Mouse (Mus musculus) lung, embryonic 14.5 days (tissue): ENCODE measurements around the gene Msx1. TPM values are rescaled to one million over a fixed set of nuclear protein-coding genes. Genes with fewer than 3 reads are reported as not detected.

Experiments
- ATAC-seq: fragments of 200-750 bp; cut with Nextera tagmentation; 2 replicates; pipeline ENCODE4 v1.8.0; 2017; ENCODE audit warnings: mild to moderate bottlenecking, moderate TSS enrichment, moderate library complexity; ENCODE audit not compliant: insufficient read depth
- DNase-seq: peaks from one replicate; pipeline ENCODE4 v3.0.0-alpha.2; 2015
- H3K27ac ChIP-seq: fragments of 300-500 bp; sonication (generic); 2 replicates; pipeline ENCODE4 v1.5.1; 2014; ENCODE audit warnings: low read depth, mild to moderate bottlenecking, moderate library complexity
- H3K27me3 ChIP-seq: fragments of 300-500 bp; sonication (generic); 2 replicates; pipeline ENCODE4 v1.6.1; 2014; ENCODE audit warnings: low read length, control low read depth; ENCODE audit not compliant: insufficient read depth
- H3K36me3 ChIP-seq: fragments of 300-500 bp; sonication (generic); 2 replicates; pipeline ENCODE4 v1.6.1; 2014; ENCODE audit warnings: control low read depth; ENCODE audit not compliant: insufficient read depth
- H3K4me1 ChIP-seq: fragments of 300-500 bp; sonication (generic); 2 replicates; pipeline ENCODE4 v1.6.1; 2014; ENCODE audit warnings: antibody characterized with exemption, control low read depth; ENCODE audit not compliant: insufficient read depth
- H3K4me2 ChIP-seq: fragments of 300-500 bp; sonication (generic); 2 replicates; pipeline ENCODE4 v1.6.1; 2014; ENCODE audit warnings: mild to moderate bottlenecking
- H3K4me3 ChIP-seq: fragments of 300-500 bp; sonication (generic); 2 replicates; pipeline ENCODE4 v1.5.1; 2014; ENCODE audit warnings: low read depth, low read length
- H3K9ac ChIP-seq: fragments of 300-500 bp; sonication (generic); 2 replicates; pipeline ENCODE4 v1.6.1; 2014
- H3K9me3 ChIP-seq: fragments of 300-500 bp; sonication (generic); 2 replicates; pipeline ENCODE4 v1.6.1; 2016; ENCODE audit warnings: low read depth, low read length, control low read depth
- CTCF ChIP-seq: IDR thresholded peaks from 2 replicates; pipeline ENCODE4 v1.5.1; 2016; ENCODE audit warnings: antibody characterized with exemption, low read depth
- WGBS: fragments of 180-500 bp; shearing (Covaris S2); extraction: QIAGEN DNeasy Blood & Tissue Kit; methylation state at CpG from one replicate; pipeline ENCODE4 v1.1.7; 2014; 5-methylcytosine and 5-hydroxymethylcytosine counted together
- polyA plus RNA-seq: library from polyadenylated mRNA; unstranded; fragments of >200 nt; fragmentation: Nextera tagmentation; extraction: Ambion mirVana; gene quantifications from 2 replicates; pipeline ENCODE4 v1.2.1, GENCODE M21; 2014

The Msx1 gene
- polyA plus RNA-seq = 2.9 and 3.1 TPM in 2 replicates

DNA sequence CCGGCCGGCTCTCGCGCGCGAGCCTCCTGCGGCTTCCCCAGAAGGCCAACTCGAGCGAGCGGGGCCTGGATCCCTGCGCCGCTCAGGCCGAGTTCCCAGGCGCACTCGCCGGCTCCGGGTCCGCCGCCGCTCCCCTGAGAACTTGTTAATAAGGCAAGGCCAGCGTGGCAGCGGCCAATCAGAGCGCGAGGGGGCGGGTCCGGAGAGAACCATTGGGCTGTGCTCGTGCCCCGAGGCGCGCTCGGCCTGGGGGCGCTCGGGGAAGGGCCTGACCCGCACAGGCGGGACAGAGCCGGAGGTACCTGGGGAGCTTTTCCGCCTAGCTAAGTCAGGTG, at the start of gene Msx1:
TSS of gene Msx1 (minus strand) at position 123 of the 335 bp plus-strand sequence.
- WGBS = under 1% methylated on average over 37 of the region's 37 CpGs
- Histone ChIP-seq H3K27me3 (peaks cover 100% of the 10 kb centered on the region), H3K4me3 (peak within 1 kb of the TSS; percentile 44), H3K9ac (peak within 1 kb of the TSS; percentile 35), H3K9me3 (no peaks in the 10 kb centered on the region), H3K4me1 (no peaks in the 10 kb centered on the region), H3K27ac (no peak within 1 kb of the TSS), H3K36me3 (no peaks in the 10 kb centered on the region), H3K4me2 (peak within 1 kb of the TSS; percentile 87)
- ATAC-seq (peak; percentile 89), DNase-seq (peak; percentile 92)
- no peak for TF ChIP-seq CTCF

GRCm38 (mm10) chr5:37865471-37865870, 41.1 kb upstream of the Msx1 start:
- H3K9me3 ChIP-seq = no peaks in the 10 kb centered on the region
- no peak overlapping the region for H3K4me3 ChIP-seq
- H3K27me3 ChIP-seq = peaks cover 7% of the 10 kb centered on the region
- ATAC-seq (peak; percentile 89), DNase-seq (peak; percentile 82)
- no peak for TF ChIP-seq CTCF
- no peak overlapping the region for H3K9ac ChIP-seq
- no peaks in the 10 kb centered on the region for H3K36me3 ChIP-seq
- 32% methylated on average over 6 of the region's 6 CpGs for WGBS
- no peaks in the 10 kb centered on the region for H3K4me1 ChIP-seq
- no peak overlapping the region for H3K27ac ChIP-seq
- H3K4me2 ChIP-seq = no peak overlapping the region

DNA sequence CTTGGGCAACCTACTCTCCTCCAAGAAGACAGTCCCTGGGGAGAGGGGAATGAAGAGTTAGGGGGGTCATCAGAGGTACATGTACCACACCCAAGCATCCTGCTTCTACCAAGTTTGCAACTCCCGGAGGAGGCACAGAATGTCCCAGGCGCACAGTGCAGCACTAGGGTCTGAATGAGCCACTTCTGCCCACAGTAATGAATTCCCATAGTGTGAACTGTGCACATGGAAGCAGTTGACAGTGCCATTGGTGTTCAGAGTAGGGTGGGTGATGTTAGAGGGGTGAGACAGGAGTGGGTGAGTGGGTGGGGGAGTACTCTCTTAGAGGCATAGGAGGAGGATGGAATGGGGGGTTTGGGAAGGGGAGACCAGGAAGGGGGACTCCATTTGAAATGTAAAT, 39.9 kb upstream of the Msx1 start:
- Histone ChIP-seq H3K9ac (no peak overlapping the region), H3K4me1 (no peaks in the 10 kb centered on the region), H3K4me2 (no peak overlapping the region), H3K27ac (no peak overlapping the region), H3K4me3 (no peak overlapping the region), H3K27me3 (peaks cover 11% of the 10 kb centered on the region), H3K9me3 (no peaks in the 10 kb centered on the region), H3K36me3 (no peaks in the 10 kb centered on the region)
- no peak for ATAC-seq
- DNase-seq = no peak
- 88% methylated on average over 2 of the region's 2 CpGs for WGBS
- TF ChIP-seq CTCF = no peak

- DNase-seq (no peak), ATAC-seq (no peak)
- Histone ChIP-seq H3K27me3 (peaks cover 11% of the 10 kb centered on the region), H3K9ac (no peak overlapping the region), H3K4me3 (no peak overlapping the region), H3K4me1 (no peaks in the 10 kb centered on the region), H3K27ac (no peak overlapping the region), H3K4me2 (no peak overlapping the region), H3K9me3 (no peaks in the 10 kb centered on the region), H3K36me3 (no peaks in the 10 kb centered on the region)
- TF ChIP-seq CTCF = no peak
- WGBS = 77% methylated on average over 6 of the region's 6 CpGs
These were observed 36.5 kb upstream of the Msx1 start for GRCm38 (mm10) chr5:37860846-37861245.

DNA sequence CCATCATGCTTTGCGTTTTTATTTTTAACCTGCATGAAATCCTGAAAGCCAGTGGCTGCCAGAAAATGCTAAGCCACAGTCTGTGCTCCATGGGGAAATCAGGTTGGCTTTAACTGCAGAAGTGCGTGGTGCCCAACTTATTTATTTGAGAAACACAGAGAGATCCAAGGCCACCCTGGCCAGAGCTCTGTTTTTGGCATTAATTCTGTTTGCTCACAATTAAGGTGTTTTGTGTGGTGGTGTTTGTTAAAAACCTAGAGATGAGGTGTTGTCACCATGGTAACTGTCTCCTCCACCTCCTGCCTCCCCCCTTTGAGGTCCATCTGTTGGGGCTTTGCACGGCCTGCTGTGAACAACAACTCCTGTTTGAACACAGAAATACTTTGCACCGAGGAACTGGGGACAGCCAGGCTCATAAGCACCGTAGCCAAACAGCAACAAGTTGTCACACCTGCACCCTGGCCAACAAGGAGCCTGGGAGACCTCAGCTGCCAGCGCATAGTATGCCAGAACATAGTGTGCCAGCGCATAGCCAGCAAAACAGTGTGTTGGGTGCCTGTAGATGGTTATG, 35.9 kb upstream of the Msx1 start:
- Histone ChIP-seq H3K4me3 (no peak overlapping the region), H3K9ac (no peak overlapping the region), H3K27me3 (peaks cover 11% of the 10 kb centered on the region), H3K4me2 (no peak overlapping the region), H3K9me3 (no peaks in the 10 kb centered on the region), H3K36me3 (no peaks in the 10 kb centered on the region), H3K27ac (no peak overlapping the region), H3K4me1 (no peaks in the 10 kb centered on the region)
- no peak for TF ChIP-seq CTCF
- WGBS = 57% methylated on average over 7 of the region's 7 CpGs
- no peak for DNase-seq
- ATAC-seq = no peak

- Histone ChIP-seq H3K9ac (no peak overlapping the region), H3K27ac (no peak overlapping the region), H3K27me3 (peaks cover 11% of the 10 kb centered on the region), H3K4me2 (no peak overlapping the region), H3K4me3 (no peak overlapping the region), H3K9me3 (no peaks in the 10 kb centered on the region), H3K4me1 (no peaks in the 10 kb centered on the region), H3K36me3 (no peaks in the 10 kb centered on the region)
- peak; percentile 32 for DNase-seq
- 55% methylated on average over 14 of the region's 14 CpGs for WGBS
- ATAC-seq = no peak
- no peak for TF ChIP-seq CTCF
These were observed 33.6 kb upstream of the Msx1 start for GRCm38 (mm10) chr5:37857763-37858545.

DNA sequence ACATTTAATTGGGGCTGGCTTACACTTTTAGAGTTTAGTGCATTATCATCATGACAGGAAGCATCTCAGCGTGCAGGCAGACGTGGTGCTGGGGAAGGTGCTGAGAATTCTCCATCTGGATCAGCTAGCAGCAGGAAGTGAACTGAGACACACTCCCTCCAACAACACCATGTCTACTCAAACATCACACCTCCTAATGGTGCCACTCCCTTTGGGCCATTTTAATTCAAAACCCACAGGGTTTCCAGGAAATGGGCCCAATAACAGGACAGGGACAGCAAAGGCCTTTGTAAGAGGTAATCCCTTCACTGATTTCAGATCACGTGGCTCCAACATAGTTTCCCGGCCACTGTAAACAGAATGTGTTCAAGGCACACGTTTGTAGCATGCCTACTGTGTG, 31.7 kb upstream of the Msx1 start:
- H3K36me3 ChIP-seq = no peaks in the 10 kb centered on the region
- 36% methylated on average over 5 of the region's 5 CpGs for WGBS
- no peak overlapping the region for H3K27ac ChIP-seq
- no peak overlapping the region for H3K4me2 ChIP-seq
- no peak for TF ChIP-seq CTCF
- H3K27me3 ChIP-seq = peaks cover 12% of the 10 kb centered on the region
- H3K4me1 ChIP-seq = no peaks in the 10 kb centered on the region
- H3K9me3 ChIP-seq = no peaks in the 10 kb centered on the region
- ATAC-seq (no peak), DNase-seq (no peak)
- no peak overlapping the region for H3K4me3 ChIP-seq
- H3K9ac ChIP-seq = no peak overlapping the region
